In the genomic region with DNA sequence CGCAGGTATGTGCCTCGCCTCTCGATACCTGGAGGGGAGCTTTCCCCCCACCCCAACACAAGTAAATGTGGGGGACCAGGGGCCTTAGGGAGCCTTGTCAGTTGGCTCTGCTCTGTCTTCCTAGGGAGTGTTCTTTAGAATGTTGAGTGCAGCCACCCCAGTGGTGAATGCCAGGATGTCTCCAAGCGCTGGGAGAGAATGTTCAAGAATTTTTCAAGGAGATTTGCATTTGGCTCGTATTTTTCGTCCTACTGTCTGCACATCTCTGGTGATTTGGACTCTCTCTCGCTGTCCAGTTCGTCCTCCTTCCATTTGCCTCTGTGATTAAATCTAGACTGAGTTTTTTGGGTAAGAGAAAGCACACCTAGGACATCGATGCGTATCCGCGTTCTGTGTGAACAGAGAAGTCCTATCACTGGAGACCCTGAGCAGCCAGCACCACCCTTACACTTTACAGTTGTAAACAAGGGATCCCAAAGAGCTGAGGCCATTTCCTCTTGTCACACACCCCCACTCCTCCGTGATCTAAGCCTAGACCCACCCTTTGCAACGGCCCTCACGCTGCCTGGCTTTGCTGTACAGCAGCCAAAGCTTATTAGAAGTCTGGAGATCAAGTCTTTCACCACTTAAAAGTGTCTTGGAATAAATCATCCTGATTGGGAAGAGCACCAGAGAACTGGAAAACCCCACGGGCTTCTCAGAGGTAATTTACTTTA, we compare ENCODE assay signal across 17 mouse cellular contexts.
A peak's percentile ranks its signal among the peaks of the same experiment; 100 is the strongest.
DNase-seq lines count a peak whose midpoint lies in the region; ATAC-seq lines count a peak whose summit lies in the region.
"Had no signal": no experiment of that assay in that cellular context is flagged by ENCODE, and none has a peak within 500 bp of the region (broad histone marks: within the 10 kb centered on the region; RNA-seq: fewer than 3 reads in every experiment).

No protein-coding gene starts in this region.

- H3K4me1 ChIP-seq in limb, embryonic 15.5 days: peaks cover 24% of the 10 kb centered on the region
- peaks cover 29% of the 10 kb centered on the region for H3K4me1 ChIP-seq in limb, embryonic 10.5 days
- H3K4me1 ChIP-seq in hindbrain, embryonic 15.5 days (replicated peaks): peaks cover 27% of the 10 kb centered on the region
- H3K4me1 ChIP-seq in lung, embryonic 15.5 days: peaks cover 52% of the 10 kb centered on the region
- peaks cover 55% of the 10 kb centered on the region for H3K4me1 ChIP-seq in neural tube, embryonic 13.5 days (replicated peaks)
- H3K4me1 ChIP-seq: midbrain, embryonic 12.5 days had no signal

- no peak for DNase-seq in limb, embryonic 10.5 days (ENCODE audit: low spot score)
- no peak for DNase-seq in adrenal gland, postnatal 36 days
- DNase-seq in urinary bladder, postnatal 25 days (ENCODE audit: low spot score): no peak
- DNase-seq: adrenal gland, adult 8-10 months; gastrocnemius, postnatal 10 days; kidney, postnatal 36 days; liver, embryonic 13.5 days; right cerebral cortex, postnatal 25 days; thymus, postnatal 36 days had no signal

- 66% methylated on average over 16 of the region's 16 CpGs for WGBS in limb, embryonic 15.5 days
- WGBS in limb, embryonic 10.5 days: 67% methylated on average over 16 of the region's 16 CpGs
- WGBS in hindbrain, embryonic 15.5 days: 72% methylated on average over 16 of the region's 16 CpGs
- WGBS in lung, embryonic 15.5 days: 56% methylated on average over 16 of the region's 16 CpGs
- 69% methylated on average over 16 of the region's 16 CpGs for WGBS in neural tube, embryonic 13.5 days

- H3K9me3 ChIP-seq in limb, embryonic 15.5 days: no peaks in the 10 kb centered on the region
- no peaks in the 10 kb centered on the region for H3K9me3 ChIP-seq in limb, embryonic 10.5 days (replicated peaks)
- no peaks in the 10 kb centered on the region for H3K9me3 ChIP-seq in hindbrain, embryonic 15.5 days
- H3K9me3 ChIP-seq in lung, embryonic 15.5 days: no peaks in the 10 kb centered on the region
- H3K9me3 ChIP-seq in neural tube, embryonic 13.5 days: no peaks in the 10 kb centered on the region
- H3K9me3 ChIP-seq: embryonic facial prominence, embryonic 15.5 days; liver, embryonic 13.5 days; midbrain, embryonic 12.5 days had no signal

- H3K4me3 ChIP-seq in limb, embryonic 15.5 days: no peak overlapping the region
- H3K4me3 ChIP-seq in limb, embryonic 10.5 days: no peak overlapping the region
- no peak overlapping the region for H3K4me3 ChIP-seq in hindbrain, embryonic 15.5 days
- no peak overlapping the region for H3K4me3 ChIP-seq in lung, embryonic 15.5 days
- no peak overlapping the region for H3K4me3 ChIP-seq in neural tube, embryonic 13.5 days
- H3K4me3 ChIP-seq: embryonic facial prominence, embryonic 15.5 days; liver, embryonic 13.5 days; midbrain, embryonic 12.5 days had no signal

- no peak overlapping the region for H3K9ac ChIP-seq in limb, embryonic 15.5 days
- no peak overlapping the region for H3K9ac ChIP-seq in hindbrain, embryonic 15.5 days
- H3K9ac ChIP-seq in lung, embryonic 15.5 days: no peak overlapping the region
- H3K9ac ChIP-seq in neural tube, embryonic 13.5 days: no peak overlapping the region
- H3K9ac ChIP-seq: embryonic facial prominence, embryonic 15.5 days; liver, embryonic 13.5 days; midbrain, embryonic 12.5 days had no signal

- no peak for ATAC-seq in limb, embryonic 15.5 days (ENCODE audit: insufficient number of reproducible peaks, low FRiP score, low TSS enrichment, low read depth)
- ATAC-seq in hindbrain, embryonic 15.5 days (ENCODE audit: low FRiP score, low read depth): 0 out of 2 replicates have a peak, but pooled peaks have one; percentile 6
- ATAC-seq in lung, embryonic 15.5 days (ENCODE audit: borderline replicate concordance, extremely low read depth, low FRiP score, low TSS enrichment): peak; percentile 76
- ATAC-seq in neural tube, embryonic 13.5 days (ENCODE audit: low read depth): peak; percentile 55; the same call in 1 of the 2 replicates
- ATAC-seq: forebrain, embryonic 16.5 days; intestine, embryonic 16.5 days had no signal

- H3K36me3 ChIP-seq in limb, embryonic 15.5 days: no peaks in the 10 kb centered on the region
- peaks cover 8% of the 10 kb centered on the region; the same call in 1 of the 2 replicates for H3K36me3 ChIP-seq in limb, embryonic 10.5 days
- no peaks in the 10 kb centered on the region for H3K36me3 ChIP-seq in hindbrain, embryonic 15.5 days
- no peaks in the 10 kb centered on the region for H3K36me3 ChIP-seq in lung, embryonic 15.5 days
- H3K36me3 ChIP-seq in neural tube, embryonic 13.5 days: no peaks in the 10 kb centered on the region
- H3K36me3 ChIP-seq: embryonic facial prominence, embryonic 15.5 days; liver, embryonic 13.5 days; midbrain, embryonic 12.5 days had no signal

- H3K27me3 ChIP-seq in limb, embryonic 15.5 days: no peaks in the 10 kb centered on the region
- no peaks in the 10 kb centered on the region for H3K27me3 ChIP-seq in limb, embryonic 10.5 days (ENCODE audit: low read depth, poor library complexity, severe bottlenecking)
- H3K27me3 ChIP-seq in hindbrain, embryonic 15.5 days: no peaks in the 10 kb centered on the region
- no peaks in the 10 kb centered on the region for H3K27me3 ChIP-seq in lung, embryonic 15.5 days
- H3K27me3 ChIP-seq in neural tube, embryonic 13.5 days: no peaks in the 10 kb centered on the region
- H3K27me3 ChIP-seq: embryonic facial prominence, embryonic 15.5 days; liver, embryonic 13.5 days; midbrain, embryonic 12.5 days had no signal

- H3K27ac ChIP-seq in limb, embryonic 15.5 days: peak overlapping the region; percentile 12; the same call in 1 of the 2 replicates
- H3K27ac ChIP-seq in limb, embryonic 10.5 days: no peak overlapping the region
- H3K27ac ChIP-seq in hindbrain, embryonic 15.5 days (replicated peaks): peak overlapping the region; percentile 38
- H3K27ac ChIP-seq in lung, embryonic 15.5 days: no peak overlapping the region; the same call in 1 of the 2 replicates
- peak overlapping the region; percentile 55 for H3K27ac ChIP-seq in neural tube, embryonic 13.5 days (replicated peaks)
- H3K27ac ChIP-seq: embryonic facial prominence, embryonic 15.5 days; liver, embryonic 13.5 days; midbrain, embryonic 12.5 days had no signal

- no peak overlapping the region for H3K4me2 ChIP-seq in limb, embryonic 15.5 days
- H3K4me2 ChIP-seq in hindbrain, embryonic 15.5 days: no peak overlapping the region
- H3K4me2 ChIP-seq in lung, embryonic 15.5 days: no peak overlapping the region
- H3K4me2 ChIP-seq in neural tube, embryonic 13.5 days: no peak overlapping the region
- H3K4me2 ChIP-seq: embryonic facial prominence, embryonic 15.5 days; liver, embryonic 13.5 days; midbrain, embryonic 12.5 days had no signal

Comparison
In these comparisons a context has a peak if more than half of its experiments do, and no peak if none do; other contexts are left out.
1. H3K27ac ChIP-seq: peak in limb, embryonic 15.5 days (single experiment), hindbrain, embryonic 15.5 days (single experiment) and neural tube, embryonic 13.5 days (single experiment); none in limb, embryonic 10.5 days (single experiment) and lung, embryonic 15.5 days (single experiment).